Mouse (Mus musculus) bone marrow macrophage, adult 2 months (primary cell): ENCODE data around the gene Spice1. TPM values are rescaled to one million over a fixed set of nuclear protein-coding genes. Genes with fewer than 3 reads are reported as not detected.
A peak's percentile ranks its signal among the peaks of the same experiment; 100 is the strongest.

Source experiments
- H3K27ac ChIP-seq: 2 replicates; pipeline ENCODE4 v1.5.1; 2012; ENCODE audit warnings: low read depth, low read length; ENCODE audit not compliant: insufficient read depth
- H3K4me1 ChIP-seq: 2 replicates; pipeline ENCODE4 v1.6.1; 2012; ENCODE audit warnings: low read length; ENCODE audit not compliant: control insufficient read depth, insufficient read depth
- H3K4me3 ChIP-seq: 2 replicates; pipeline ENCODE4 v1.5.1; 2012; ENCODE audit warnings: mild to moderate bottlenecking, low read length, moderate library complexity; ENCODE audit not compliant: insufficient read depth
- CTCF ChIP-seq: IDR thresholded peaks from 2 replicates; pipeline ENCODE4 v1.5.1; 2012; ENCODE audit warnings: low read depth, mild to moderate bottlenecking, low read length, moderate library complexity
- POLR2A ChIP-seq: IDR thresholded peaks from 2 replicates; pipeline ENCODE4 v1.6.1; 2012; ENCODE audit warnings: mild to moderate bottlenecking, low read depth, low read length, borderline replicate concordance
- polyA plus RNA-seq: library from polyadenylated mRNA; stranded (reverse); fragments of >200 nt; gene quantifications from 2 replicates; pipeline ENCODE4 v1.2.4, GENCODE M21; 2012; ENCODE audit not compliant: missing spikeins, insufficient read depth, insufficient read length

Spice1 gene
- polyA plus RNA-seq, 1 experiment = 22.5 TPM

DNA sequence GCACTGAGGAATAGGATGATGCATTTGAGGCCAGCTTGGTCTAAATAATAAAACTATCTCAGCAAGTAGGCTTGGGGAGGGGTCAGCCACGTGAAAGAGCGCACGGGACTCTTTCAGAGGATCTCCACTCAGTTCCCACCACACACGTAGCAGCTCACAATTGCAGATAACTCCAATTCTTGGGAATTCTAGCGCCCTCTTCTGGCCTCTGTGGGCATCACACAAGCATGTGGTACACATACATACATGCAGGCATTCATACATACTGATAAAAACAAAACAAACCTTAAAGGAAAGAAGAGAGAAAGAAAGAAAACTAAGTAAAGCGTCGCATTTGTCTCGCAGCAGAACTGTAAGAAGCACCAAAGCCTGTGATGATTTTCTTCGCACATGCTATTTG, 16.3 kb upstream of the Spice1 start:
- Histone ChIP-seq H3K27ac (no peak overlapping the region), H3K4me1 (no peaks in the 10 kb centered on the region), H3K4me3 (no peak overlapping the region)
- no peak for TF ChIP-seq POLR2A
- no peak for TF ChIP-seq CTCF

GRCm38 (mm10) chr16:44331154-44331553, 15.8 kb upstream of the Spice1 start:
- TF ChIP-seq POLR2A (no peak), CTCF (no peak)
- Histone ChIP-seq H3K27ac (no peak overlapping the region), H3K4me3 (no peak overlapping the region), H3K4me1 (no peaks in the 10 kb centered on the region)

GRCm38 (mm10) chr16:44331671-44331994, 15.3 kb upstream of the Spice1 start:
- H3K4me1 ChIP-seq = no peaks in the 10 kb centered on the region
- H3K27ac ChIP-seq = no peak overlapping the region
- H3K4me3 ChIP-seq = peak overlapping the region; percentile 71
- TF ChIP-seq CTCF (no peak), POLR2A (no peak)

GRCm38 (mm10) chr16:44331995-44332860, 14.7 kb upstream of the Spice1 start:
- Histone ChIP-seq H3K4me1 (no peaks in the 10 kb centered on the region), H3K27ac (no peak overlapping the region), H3K4me3 (peak overlapping the region; percentile 71)
- TF ChIP-seq POLR2A (no peak), CTCF (no peak)

GRCm38 (mm10) chr16:44332861-44333284, 14.0 kb upstream of the Spice1 start, which contains the start of gene Sidt1:
Gene Sidt1, minus strand, starts transcription at chr16:44333196.
- Histone ChIP-seq H3K4me3 (peak within 1 kb of the TSS; percentile 71), H3K4me1 (no peaks in the 10 kb centered on the region), H3K27ac (no peak within 1 kb of the TSS)
- no peak for TF ChIP-seq CTCF
- no peak for TF ChIP-seq POLR2A

DNA sequence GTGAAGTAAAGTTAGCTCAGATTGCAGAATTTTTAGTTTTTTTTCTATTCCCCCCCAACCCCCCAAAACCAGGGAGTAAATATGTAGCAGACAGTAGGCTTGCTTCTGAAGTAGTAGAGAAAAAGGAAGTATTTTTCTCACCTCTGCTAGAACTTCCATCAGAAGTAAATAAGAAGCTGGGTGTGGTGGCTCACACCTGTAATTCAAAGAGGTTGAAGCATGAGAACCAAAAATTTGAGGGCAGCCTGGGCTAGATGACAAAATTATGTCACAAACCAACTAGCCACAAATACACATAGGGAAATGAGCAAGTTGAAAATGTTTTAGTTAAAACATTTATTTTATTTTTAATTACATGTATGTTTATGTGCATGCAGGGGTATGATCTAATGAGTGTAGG, 9.4 kb upstream of the Spice1 start:
- H3K27ac ChIP-seq = no peak overlapping the region
- H3K4me3 ChIP-seq = no peak overlapping the region
- TF ChIP-seq POLR2A (no peak), CTCF (no peak)
- no peaks in the 10 kb centered on the region for H3K4me1 ChIP-seq

DNA sequence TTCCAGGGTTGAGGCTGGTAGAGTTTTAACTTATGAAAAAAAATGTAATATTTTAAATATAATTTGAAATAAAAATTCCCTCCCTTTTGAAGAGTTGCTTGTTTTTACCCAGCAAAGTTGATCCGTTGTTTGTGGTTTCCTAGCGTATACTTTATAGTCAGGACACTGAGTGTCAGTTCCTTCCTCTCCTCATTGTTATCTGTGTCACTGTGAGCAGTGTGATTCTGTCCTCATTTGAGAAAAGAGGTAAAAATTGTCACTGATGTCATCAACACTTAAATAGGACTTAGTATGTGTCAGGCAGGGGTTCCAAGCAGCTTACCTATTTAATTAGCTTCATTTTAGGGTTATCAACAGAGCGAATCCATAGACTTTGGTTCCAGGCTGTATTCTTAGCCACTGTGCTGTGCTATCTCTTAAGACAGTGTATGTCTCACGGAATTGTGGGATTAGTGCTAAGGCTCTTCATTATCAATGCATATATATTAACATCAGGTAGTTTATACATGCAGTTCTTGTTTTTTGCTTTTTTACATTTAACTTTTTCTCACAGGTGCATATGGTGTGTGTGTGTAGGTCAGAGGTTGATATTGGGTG, 3.0 kb downstream of the Spice1 start:
- TF ChIP-seq POLR2A (no peak), CTCF (no peak)
- no peak overlapping the region for H3K4me3 ChIP-seq
- H3K4me1 ChIP-seq = peaks cover 22% of the 10 kb centered on the region
- H3K27ac ChIP-seq = no peak overlapping the region

DNA sequence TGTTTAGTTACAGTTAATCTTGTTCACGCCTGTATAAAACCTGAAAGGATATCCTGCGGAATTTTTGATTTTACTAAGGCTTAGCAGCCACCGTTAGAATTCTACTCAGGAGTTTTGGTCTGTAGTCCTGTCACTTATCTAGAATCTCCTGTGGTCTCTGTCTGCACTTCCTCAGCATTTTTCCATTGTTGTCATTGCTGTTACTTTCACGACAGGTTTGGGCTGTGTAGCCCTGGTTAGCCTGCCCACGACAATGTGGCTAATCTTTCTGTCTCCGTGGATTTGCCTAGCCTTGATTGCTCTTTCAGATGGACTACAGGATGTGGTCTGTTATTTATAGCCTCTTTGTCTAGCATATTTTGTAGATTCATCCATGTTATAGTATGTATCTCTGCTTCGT, 9.4 kb downstream of the Spice1 start:
- no peak for TF ChIP-seq CTCF
- no peak overlapping the region for H3K4me3 ChIP-seq
- H3K4me1 ChIP-seq = peaks cover 3% of the 10 kb centered on the region; the same call in 1 of the 2 replicates
- H3K27ac ChIP-seq = no peak overlapping the region

GRCm38 (mm10) chr16:44357571-44358268, 10.8 kb downstream of the Spice1 start:
- no peak overlapping the region for H3K4me3 ChIP-seq
- H3K27ac ChIP-seq = no peak overlapping the region
- H3K4me1 ChIP-seq = no peaks in the 10 kb centered on the region

More at GRCm38 (mm10) chr16:44357571-44358268, 10.8 kb downstream of the Spice1 start:
- no peak for TF ChIP-seq CTCF
- no peak for TF ChIP-seq POLR2A
